Mouse (Mus musculus) liver, embryonic 16.5 days (tissue): ENCODE measurements around the gene Tmem212. TPM values are rescaled to one million over a fixed set of nuclear protein-coding genes. Genes with fewer than 3 reads are reported as not detected.

Source experiments
- ATAC-seq: fragments of 200-750 bp; cut with Nextera tagmentation; 2 replicates; pipeline ENCODE4 v1.8.0; 2017; ENCODE audit warnings: low read depth, mild to moderate bottlenecking, moderate number of reproducible peaks, moderate library complexity
- H3K27ac ChIP-seq: fragments of 300-500 bp; sonication (generic); 2 replicates; pipeline ENCODE4 v1.5.1; 2014; ENCODE audit warnings: mild to moderate bottlenecking, low read length
- H3K27me3 ChIP-seq: fragments of 300-500 bp; sonication (generic); 2 replicates; pipeline ENCODE4 v1.6.1; 2014; ENCODE audit warnings: low read depth, low read length, mixed read lengths; ENCODE audit not compliant: control insufficient read depth, insufficient read depth
- H3K36me3 ChIP-seq: fragments of 300-500 bp; sonication (generic); 2 replicates; pipeline ENCODE4 v1.6.1; 2014; ENCODE audit warnings: mild to moderate bottlenecking; ENCODE audit not compliant: control insufficient read depth, insufficient read depth
- H3K4me1 ChIP-seq: fragments of 300-500 bp; sonication (generic); 2 replicates; pipeline ENCODE4 v1.6.1; 2014; ENCODE audit warnings: low read depth, low read length, mixed read lengths; ENCODE audit not compliant: control insufficient read depth
- H3K4me2 ChIP-seq: fragments of 300-500 bp; sonication (generic); 2 replicates; pipeline ENCODE4 v1.6.1; 2014; ENCODE audit warnings: low read depth, low read length, mixed read lengths
- H3K4me3 ChIP-seq: fragments of 300-500 bp; sonication (generic); 2 replicates; pipeline ENCODE4 v1.5.1; 2014; ENCODE audit warnings: low read depth, mild to moderate bottlenecking, low read length
- H3K9ac ChIP-seq: fragments of 300-500 bp; sonication (generic); 2 replicates; pipeline ENCODE4 v1.6.1; 2014; ENCODE audit warnings: low read depth, low read length
- H3K9me3 ChIP-seq: fragments of 300-500 bp; sonication (generic); replicated peaks from 2 replicates; pipeline ENCODE4 v1.6.1; 2016; ENCODE audit warnings: low read length; ENCODE audit not compliant: control insufficient read depth
- WGBS: fragments of 180-500 bp; shearing (Covaris S2); extraction: QIAGEN DNeasy Blood & Tissue Kit; methylation state at CpG from one replicate; pipeline ENCODE4 v1.1.7; 2014; ENCODE audit not compliant: insufficient replicate concordance; 5-methylcytosine and 5-hydroxymethylcytosine counted together
- polyA plus RNA-seq: library from polyadenylated mRNA; unstranded; fragments of >200 nt; fragmentation: Nextera tagmentation; extraction: Ambion mirVana; gene quantifications from 2 replicates; pipeline ENCODE4 v1.2.1, GENCODE M21; 2015

Gene Tmem212
- polyA plus RNA-seq, 1 experiment from 2014 or later, result not detected

GRCm38 (mm10) chr3:27878854-27879610, 17.1 kb downstream of the Tmem212 start:
- Histone ChIP-seq H3K4me3 (no peak overlapping the region), H3K27ac (no peak overlapping the region), H3K9me3 (no peaks in the 10 kb centered on the region), H3K27me3 (no peaks in the 10 kb centered on the region), H3K9ac (no peak overlapping the region), H3K36me3 (no peaks in the 10 kb centered on the region), H3K4me1 (no peaks in the 10 kb centered on the region), H3K4me2 (no peak overlapping the region)
- ATAC-seq, result no peak
- 62% methylated on average over 7 of the region's 7 CpGs for WGBS

- H3K9me3 ChIP-seq, result no peaks in the 10 kb centered on the region
- no peak for ATAC-seq
- WGBS, result 56% methylated on average over 9 of the region's 9 CpGs
Observed at GRCm38 (mm10) chr3:27873268-27874073, 22.7 kb downstream of the Tmem212 start.

GRCm38 (mm10) chr3:27872429-27872828, 23.7 kb downstream of the Tmem212 start:
- Histone ChIP-seq H3K4me3 (no peak overlapping the region), H3K4me1 (no peaks in the 10 kb centered on the region), H3K36me3 (no peaks in the 10 kb centered on the region), H3K27ac (no peak overlapping the region), H3K9ac (no peak overlapping the region), H3K4me2 (no peak overlapping the region), H3K9me3 (no peaks in the 10 kb centered on the region), H3K27me3 (no peaks in the 10 kb centered on the region)
- ATAC-seq, result no peak
- 59% methylated on average over 4 of the region's 4 CpGs for WGBS

More at GRCm38 (mm10) chr3:27873268-27874073, 22.7 kb downstream of the Tmem212 start:
- no peaks in the 10 kb centered on the region for H3K4me1 ChIP-seq
- no peaks in the 10 kb centered on the region for H3K27me3 ChIP-seq
- H3K4me2 ChIP-seq, result no peak overlapping the region
- no peak overlapping the region for H3K9ac ChIP-seq
- no peak overlapping the region for H3K27ac ChIP-seq
- no peak overlapping the region for H3K4me3 ChIP-seq
- no peaks in the 10 kb centered on the region for H3K36me3 ChIP-seq

GRCm38 (mm10) chr3:27871891-27872290, 24.3 kb downstream of the Tmem212 start:
- ATAC-seq, result no peak

GRCm38 (mm10) chr3:27871371-27871770, 24.8 kb downstream of the Tmem212 start:
- H3K36me3 ChIP-seq, result no peaks in the 10 kb centered on the region
- no peak overlapping the region for H3K9ac ChIP-seq
- H3K4me1 ChIP-seq, result no peaks in the 10 kb centered on the region
- H3K4me3 ChIP-seq, result no peak overlapping the region
- 55% methylated on average over 4 of the region's 4 CpGs for WGBS
- no peak overlapping the region for H3K27ac ChIP-seq
- no peaks in the 10 kb centered on the region for H3K27me3 ChIP-seq
- ATAC-seq, result no peak
- H3K4me2 ChIP-seq, result no peak overlapping the region
- H3K9me3 ChIP-seq, result no peaks in the 10 kb centered on the region

More at GRCm38 (mm10) chr3:27871891-27872290, 24.3 kb downstream of the Tmem212 start:
- Histone ChIP-seq H3K4me1 (no peaks in the 10 kb centered on the region), H3K27me3 (no peaks in the 10 kb centered on the region), H3K9me3 (no peaks in the 10 kb centered on the region), H3K9ac (no peak overlapping the region), H3K4me3 (no peak overlapping the region), H3K36me3 (no peaks in the 10 kb centered on the region), H3K27ac (no peak overlapping the region), H3K4me2 (no peak overlapping the region)
- 50% methylated on average over 3 of the region's 3 CpGs for WGBS

GRCm38 (mm10) chr3:27868681-27869080, 27.5 kb downstream of the Tmem212 start:
- no peak for ATAC-seq
- H3K4me2 ChIP-seq, result no peak overlapping the region
- H3K27ac ChIP-seq, result no peak overlapping the region
- H3K9me3 ChIP-seq, result no peaks in the 10 kb centered on the region
- H3K36me3 ChIP-seq, result no peaks in the 10 kb centered on the region
- no peaks in the 10 kb centered on the region for H3K4me1 ChIP-seq
- no peak overlapping the region for H3K9ac ChIP-seq
- no peak overlapping the region for H3K4me3 ChIP-seq
- H3K27me3 ChIP-seq, result no peaks in the 10 kb centered on the region
- WGBS, result 78% methylated on average over 3 of the region's 3 CpGs

- Histone ChIP-seq H3K4me2 (no peak overlapping the region), H3K36me3 (no peaks in the 10 kb centered on the region), H3K27ac (no peak overlapping the region), H3K9me3 (no peaks in the 10 kb centered on the region), H3K27me3 (no peaks in the 10 kb centered on the region), H3K9ac (no peak overlapping the region), H3K4me3 (no peak overlapping the region), H3K4me1 (peaks cover 2% of the 10 kb centered on the region; the same call in 1 of the 2 replicates)
- no peak for ATAC-seq
- 48% methylated on average over 3 of the region's 3 CpGs for WGBS
Observed at GRCm38 (mm10) chr3:27867731-27868130, 28.4 kb downstream of the Tmem212 start.

- H3K9ac ChIP-seq, result peak overlapping the region; percentile 11; the same call in 1 of the 2 replicates
- H3K36me3 ChIP-seq, result no peaks in the 10 kb centered on the region
- peak overlapping the region; percentile 33; the same call in 1 of the 2 replicates for H3K4me3 ChIP-seq
- ATAC-seq, result peak; percentile 76
- H3K4me1 ChIP-seq, result peaks cover 8% of the 10 kb centered on the region; the same call in 1 of the 2 replicates
- H3K4me2 ChIP-seq, result peak overlapping the region; percentile 43
- no peaks in the 10 kb centered on the region for H3K27me3 ChIP-seq
- peak overlapping the region; percentile 68 for H3K27ac ChIP-seq
- H3K9me3 ChIP-seq, result no peaks in the 10 kb centered on the region
- 5% methylated on average over 16 of the region's 16 CpGs for WGBS
Observed at GRCm38 (mm10) chr3:27862821-27863740, 33.1 kb downstream of the Tmem212 start.
